Mouse (Mus musculus): Measurements from ENCODE around the gene Nav2. TPM values are rescaled to one million over a fixed set of nuclear protein-coding genes. Genes with fewer than 3 reads are reported as not detected.

Nav2 gene
- polyA plus RNA-seq, 1 experiment from 2014 or later = 5.8 TPM

- Histone ChIP-seq H3K4me2 (replicated peaks; ENCODE audit: low read depth) (no peak overlapping the region), H3K27ac (ENCODE audit: low read depth, low read length) (no peak overlapping the region), H3K36me3 (ENCODE audit: control insufficient read depth, insufficient read depth) (peaks cover 19% of the 10 kb centered on the region; the same call in 1 of the 2 replicates), H3K27me3 (replicated peaks; ENCODE audit: control insufficient read depth, insufficient read depth, low read length) (no peaks in the 10 kb centered on the region), H3K4me1 (replicated peaks; ENCODE audit: control insufficient read depth, insufficient read depth, low read length) (peaks cover 7% of the 10 kb centered on the region; the same call in 1 of the 2 replicates), H3K4me3 (ENCODE audit: low read depth, low read length) (no peak overlapping the region), H3K9me3 (ENCODE audit: control insufficient read depth) (no peaks in the 10 kb centered on the region), H3K9ac (ENCODE audit: low read depth, low read length) (no peak overlapping the region)
- no peak for ATAC-seq
- TF ChIP-seq CTCF (IDR thresholded peaks at IDR 0.05; ENCODE audit: low read depth) = peak; percentile 44; the same call in 1 of the 2 replicates
- WGBS = 49% methylated on average over 8 of the region's 8 CpGs
Observed at GRCm38 (mm10) chr7:49503419-49503818, 594.9 kb downstream of the Nav2 start.

DNA sequence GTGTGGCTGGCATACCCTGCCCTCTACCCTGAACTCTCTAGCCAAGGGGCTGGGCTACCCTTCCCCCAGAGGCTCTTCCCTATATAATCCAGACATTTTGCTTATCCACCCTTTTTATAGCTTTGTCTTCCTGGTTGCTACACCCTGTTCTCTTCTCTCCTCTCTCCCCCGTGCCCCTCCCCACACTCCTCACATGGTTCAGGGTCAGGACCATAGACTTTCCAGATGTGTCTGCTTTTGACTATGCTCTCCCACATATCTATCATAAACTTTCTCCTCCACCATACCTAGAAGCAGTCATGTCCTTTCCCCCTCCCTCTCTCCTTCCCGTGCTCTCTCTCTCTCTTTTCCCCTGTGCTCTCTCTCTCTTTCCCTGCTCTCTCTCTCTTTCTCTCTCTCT is 595.4 kb downstream of the Nav2 start:
- Histone ChIP-seq H3K27ac (ENCODE audit: low read depth, low read length) (no peak overlapping the region), H3K27me3 (replicated peaks; ENCODE audit: control insufficient read depth, insufficient read depth, low read length) (no peaks in the 10 kb centered on the region), H3K36me3 (ENCODE audit: control insufficient read depth, insufficient read depth) (peaks cover 19% of the 10 kb centered on the region; the same call in 1 of the 2 replicates), H3K4me1 (replicated peaks; ENCODE audit: control insufficient read depth, insufficient read depth, low read length) (peaks cover 7% of the 10 kb centered on the region; the same call in 1 of the 2 replicates), H3K4me2 (replicated peaks; ENCODE audit: low read depth) (no peak overlapping the region), H3K4me3 (ENCODE audit: low read depth, low read length) (no peak overlapping the region), H3K9ac (ENCODE audit: low read depth, low read length) (no peak overlapping the region), H3K9me3 (ENCODE audit: control insufficient read depth) (no peaks in the 10 kb centered on the region)
- no peak for TF ChIP-seq CTCF (IDR thresholded peaks at IDR 0.05; ENCODE audit: low read depth)
- 0 out of 2 replicates have a peak, but pooled peaks have one; percentile 31 for ATAC-seq
- 29% methylated on average over 2 of the region's 2 CpGs for WGBS

DNA sequence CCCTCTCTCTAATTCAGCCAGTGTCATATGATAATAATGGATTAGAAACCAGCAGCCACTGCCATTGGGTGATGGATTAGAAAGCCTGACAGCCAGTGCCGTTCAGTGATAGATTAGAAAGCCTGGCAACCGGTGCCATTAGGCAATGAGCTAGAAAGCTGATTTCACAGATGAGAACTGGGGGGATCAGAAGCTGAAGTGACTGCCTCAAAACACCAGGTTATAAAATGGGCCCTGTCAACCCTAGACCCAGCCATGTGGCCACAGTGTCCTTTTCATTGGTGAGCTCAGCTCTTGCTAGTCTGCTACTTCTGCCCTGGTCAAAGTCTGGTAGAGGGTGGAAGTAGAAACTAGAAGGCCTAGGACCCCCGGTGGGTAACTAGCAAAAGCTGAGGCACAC is 595.8 kb downstream of the Nav2 start:
- ATAC-seq = no peak
- no peak overlapping the region for H3K4me2 ChIP-seq (replicated peaks; ENCODE audit: low read depth)
- no peak overlapping the region for H3K27ac ChIP-seq (ENCODE audit: low read depth, low read length)
- no peaks in the 10 kb centered on the region for H3K27me3 ChIP-seq (replicated peaks; ENCODE audit: control insufficient read depth, insufficient read depth, low read length)
- peaks cover 7% of the 10 kb centered on the region; the same call in 1 of the 2 replicates for H3K4me1 ChIP-seq (replicated peaks; ENCODE audit: control insufficient read depth, insufficient read depth, low read length)
- H3K4me3 ChIP-seq (ENCODE audit: low read depth, low read length) = no peak overlapping the region
- no peaks in the 10 kb centered on the region for H3K9me3 ChIP-seq (ENCODE audit: control insufficient read depth)
- no peak for TF ChIP-seq CTCF (IDR thresholded peaks at IDR 0.05; ENCODE audit: low read depth)
- no peak overlapping the region for H3K9ac ChIP-seq (ENCODE audit: low read depth, low read length)
- peaks cover 19% of the 10 kb centered on the region; the same call in 1 of the 2 replicates for H3K36me3 ChIP-seq (ENCODE audit: control insufficient read depth, insufficient read depth)
- 15% methylated on average over 3 of the region's 3 CpGs for WGBS

- no peaks in the 10 kb centered on the region for H3K9me3 ChIP-seq (ENCODE audit: control insufficient read depth)
- H3K4me2 ChIP-seq (replicated peaks; ENCODE audit: low read depth) = no peak overlapping the region
- H3K27ac ChIP-seq (ENCODE audit: low read depth, low read length) = no peak overlapping the region
- peak; percentile 68 for ATAC-seq
- 50% methylated on average over 2 of the region's 3 CpGs for WGBS
- peaks cover 7% of the 10 kb centered on the region; the same call in 1 of the 2 replicates for H3K4me1 ChIP-seq (replicated peaks; ENCODE audit: control insufficient read depth, insufficient read depth, low read length)
- no peak overlapping the region for H3K9ac ChIP-seq (ENCODE audit: low read depth, low read length)
- H3K4me3 ChIP-seq (ENCODE audit: low read depth, low read length) = no peak overlapping the region
- TF ChIP-seq CTCF (IDR thresholded peaks at IDR 0.05; ENCODE audit: low read depth) = no peak
- no peaks in the 10 kb centered on the region for H3K27me3 ChIP-seq (replicated peaks; ENCODE audit: control insufficient read depth, insufficient read depth, low read length)
- H3K36me3 ChIP-seq (ENCODE audit: control insufficient read depth, insufficient read depth) = peaks cover 19% of the 10 kb centered on the region; the same call in 1 of the 2 replicates
Observed at GRCm38 (mm10) chr7:49505024-49505423, 596.5 kb downstream of the Nav2 start.

GRCm38 (mm10) chr7:49506085-49506820 is 597.7 kb downstream of the Nav2 start:
- no peak for ATAC-seq
- TF ChIP-seq CTCF (IDR thresholded peaks at IDR 0.05; ENCODE audit: low read depth) = no peak
- no peak overlapping the region for H3K4me3 ChIP-seq (ENCODE audit: low read depth, low read length)
- no peaks in the 10 kb centered on the region for H3K27me3 ChIP-seq (replicated peaks; ENCODE audit: control insufficient read depth, insufficient read depth, low read length)
- H3K27ac ChIP-seq (ENCODE audit: low read depth, low read length) = no peak overlapping the region
- H3K9me3 ChIP-seq (ENCODE audit: control insufficient read depth) = no peaks in the 10 kb centered on the region
- 57% methylated on average over 12 of the region's 12 CpGs for WGBS
- peaks cover 7% of the 10 kb centered on the region; the same call in 1 of the 2 replicates for H3K4me1 ChIP-seq (replicated peaks; ENCODE audit: control insufficient read depth, insufficient read depth, low read length)
- H3K4me2 ChIP-seq (replicated peaks; ENCODE audit: low read depth) = no peak overlapping the region
- no peak overlapping the region for H3K9ac ChIP-seq (ENCODE audit: low read depth, low read length)
- 0 out of 2 replicates have a peak, but pooled peaks cover 7% of the 10 kb centered on the region for H3K36me3 ChIP-seq (ENCODE audit: control insufficient read depth, insufficient read depth)

DNA sequence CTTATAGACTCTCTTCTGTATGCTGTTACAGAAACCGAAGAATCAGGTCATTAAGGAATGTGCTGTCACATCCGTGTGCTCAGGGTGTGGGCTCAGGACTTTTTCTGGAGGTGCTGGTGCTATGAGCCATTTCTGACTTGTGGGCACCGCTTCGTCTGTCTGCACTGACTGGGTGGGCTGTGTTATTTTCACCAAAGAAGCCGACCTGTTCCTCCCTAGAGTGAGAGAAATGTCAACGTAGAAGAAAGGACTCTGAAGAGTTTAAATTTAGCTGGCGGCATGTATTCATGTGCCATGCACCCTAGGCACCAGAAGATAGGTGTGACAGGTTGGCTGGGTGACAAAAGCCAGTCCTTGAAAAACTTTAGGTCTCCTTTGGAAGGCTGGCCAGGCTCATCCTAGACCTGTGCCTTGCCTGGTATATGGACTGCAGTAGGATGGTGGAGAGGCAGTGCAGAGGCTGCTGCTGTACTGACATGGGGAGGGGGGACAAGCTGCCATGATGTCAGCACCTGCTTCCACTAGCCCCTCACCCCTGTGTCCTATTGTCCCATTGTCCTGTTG is 599.5 kb downstream of the Nav2 start:
- 78% methylated on average over 7 of the region's 7 CpGs for WGBS
- no peak for ATAC-seq
- no peak overlapping the region for H3K27ac ChIP-seq (ENCODE audit: low read depth, low read length)

More for the DNA sequence above, 599.5 kb downstream of the Nav2 start:
- TF ChIP-seq CTCF (IDR thresholded peaks at IDR 0.05; ENCODE audit: low read depth) = no peak
- Histone ChIP-seq H3K36me3 (ENCODE audit: control insufficient read depth, insufficient read depth) (no peaks in the 10 kb centered on the region), H3K4me1 (replicated peaks; ENCODE audit: control insufficient read depth, insufficient read depth, low read length) (peaks cover 7% of the 10 kb centered on the region; the same call in 1 of the 2 replicates), H3K9me3 (ENCODE audit: control insufficient read depth) (no peaks in the 10 kb centered on the region), H3K9ac (ENCODE audit: low read depth, low read length) (no peak overlapping the region), H3K27me3 (replicated peaks; ENCODE audit: control insufficient read depth, insufficient read depth, low read length) (no peaks in the 10 kb centered on the region), H3K4me3 (ENCODE audit: low read depth, low read length) (no peak overlapping the region), H3K4me2 (replicated peaks; ENCODE audit: low read depth) (no peak overlapping the region)

All from intestine, postnatal 0 days (tissue).